Mouse (Mus musculus) erythroblast, embryonic 14.5 days (primary cell): ENCODE measurements around the gene Apbb1ip.

Experiments
- GATA1 ChIP-seq: IDR thresholded peaks from 2 replicates; pipeline ENCODE4 v1.6.1; 2012; ENCODE audit warnings: low read length, inconsistent platforms, mixed read lengths
- TAL1 ChIP-seq: IDR thresholded peaks from 3 replicates; pipeline ENCODE4 v1.6.1; 2012; ENCODE audit warnings: low read length, inconsistent platforms, mixed read lengths

- TF ChIP-seq TAL1 (no peak), GATA1 (no peak)
These were observed 42.3 kb downstream of the Apbb1ip start for GRCm38 (mm10) chr2:22816231-22816630.
